Mouse (Mus musculus) gastrocnemius, adult 2 months (tissue): ENCODE data around the gene Setd2. TPM values are rescaled to one million over a fixed set of nuclear protein-coding genes. Genes with fewer than 3 reads are reported as not detected.

Experiments used
- DNase-seq: peaks from one replicate; pipeline ENCODE4 v3.0.0; 2022
- H3K27ac ChIP-seq: fragments of 200-600 bp; 2 replicates; pipeline ENCODE4 v1.8.1; 2022; ENCODE audit warnings: mild to moderate bottlenecking
- H3K4me3 ChIP-seq: fragments of 200-600 bp; 2 replicates; pipeline ENCODE4 v1.8.1; 2022; ENCODE audit warnings: mild to moderate bottlenecking, moderate library complexity
- CTCF ChIP-seq: fragments of 200-600 bp; IDR thresholded peaks from 2 replicates; pipeline ENCODE4 v1.8.1; 2022; ENCODE audit warnings: antibody characterized with exemption, mild to moderate bottlenecking, moderate library complexity
- intact Hi-C: fragments of 180-260 bp; cut with DNase I; formaldehyde crosslinking; loops from one replicate; pipeline ENCODE4 v1.15.1; 2025
- total RNA-seq, 2 experiments: library from RNA; stranded (reverse); gene quantifications; 2 replicates each; pipeline ENCODE4 v1.2.3; 2021

Setd2 gene
- total RNA-seq, 2 experiments from 2014 or later = 32.9 to 35.4 TPM

GRCm38 (mm10) chr9:110541988-110542387 lies 9.6 kb downstream of the Setd2 start:
- DNase-seq = no peak
- no peak for TF ChIP-seq CTCF
- H3K27ac ChIP-seq = no peak overlapping the region

GRCm38 (mm10) chr9:110548261-110548660 lies 15.9 kb downstream of the Setd2 start:
- no peak for DNase-seq
- Histone ChIP-seq H3K27ac (no peak overlapping the region), H3K4me3 (no peak overlapping the region)
- intact Hi-C loops = no loop called here
- TF ChIP-seq CTCF = no peak

More at GRCm38 (mm10) chr9:110541988-110542387, 9.6 kb downstream of the Setd2 start:
- intact Hi-C loops = no loop called here
- no peak overlapping the region for H3K4me3 ChIP-seq

GRCm38 (mm10) chr9:110568309-110568708 lies 35.9 kb downstream of the Setd2 start:
- no peak overlapping the region for H3K27ac ChIP-seq
- peak; percentile 27; the same call in 1 of the 2 replicates for TF ChIP-seq CTCF
- intact Hi-C loops = no loop called here
- no peak for DNase-seq
- H3K4me3 ChIP-seq = no peak overlapping the region

GRCm38 (mm10) chr9:110582161-110582560 lies 49.8 kb downstream of the Setd2 start:
- H3K4me3 ChIP-seq = no peak overlapping the region
- TF ChIP-seq CTCF = no peak
- intact Hi-C loops = no loop called here
- no peak for DNase-seq
- no peak overlapping the region for H3K27ac ChIP-seq

- H3K27ac ChIP-seq = no peak overlapping the region
- intact Hi-C loops = no loop called here
- TF ChIP-seq CTCF = no peak
- DNase-seq = no peak
- no peak overlapping the region for H3K4me3 ChIP-seq
Observed at GRCm38 (mm10) chr9:110583521-110583920, 51.1 kb downstream of the Setd2 start.

- TF ChIP-seq CTCF = no peak
- Histone ChIP-seq H3K27ac (no peak overlapping the region), H3K4me3 (no peak overlapping the region)
- intact Hi-C loops = no loop called here
- DNase-seq = no peak
Observed at GRCm38 (mm10) chr9:110611471-110611870, 79.1 kb downstream of the Setd2 start.

GRCm38 (mm10) chr9:110617081-110617480 lies 84.7 kb downstream of the Setd2 start:
- DNase-seq = no peak
- TF ChIP-seq CTCF = no peak
- intact Hi-C loops = no loop called here
- H3K4me3 ChIP-seq = no peak overlapping the region
- no peak overlapping the region for H3K27ac ChIP-seq

- Histone ChIP-seq H3K27ac (no peak overlapping the region), H3K4me3 (no peak overlapping the region)
- intact Hi-C loops = no loop called here
Observed at GRCm38 (mm10) chr9:110620180-110620579, 87.8 kb downstream of the Setd2 start.

GRCm38 (mm10) chr9:110620685-110621084 lies 88.3 kb downstream of the Setd2 start:
- intact Hi-C loops = no loop called here
- no peak overlapping the region for H3K27ac ChIP-seq
- no peak for DNase-seq
- TF ChIP-seq CTCF = no peak
- H3K4me3 ChIP-seq = no peak overlapping the region

More at GRCm38 (mm10) chr9:110620180-110620579, 87.8 kb downstream of the Setd2 start:
- DNase-seq = no peak
- TF ChIP-seq CTCF = no peak

GRCm38 (mm10) chr9:110622621-110623219 lies 90.3 kb downstream of the Setd2 start:
- Histone ChIP-seq H3K4me3 (no peak overlapping the region), H3K27ac (no peak overlapping the region)
- DNase-seq = peak; percentile 14
- TF ChIP-seq CTCF = no peak
- intact Hi-C loops = no loop called here

- H3K27ac ChIP-seq = peak overlapping the region; percentile 95
- intact Hi-C loops = no loop called here
- peak; percentile 13 for DNase-seq
- H3K4me3 ChIP-seq = peak overlapping the region; percentile 88
- no peak for TF ChIP-seq CTCF
Observed at GRCm38 (mm10) chr9:110623416-110624195, 91.2 kb downstream of the Setd2 start.

GRCm38 (mm10) chr9:110624361-110625166 lies 92.2 kb downstream of the Setd2 start, which contains the start of gene Nradd:
Gene Nradd, minus strand, starts transcription at chr9:110624452.
- TF ChIP-seq CTCF = no peak
- DNase-seq = peak; percentile 95
- Histone ChIP-seq H3K27ac (peak within 1 kb of the TSS; percentile 95), H3K4me3 (peak within 1 kb of the TSS; percentile 88)
- intact Hi-C loops = no loop called here
